Mouse (Mus musculus) layer of hippocampus, postnatal 25 days (tissue): ENCODE measurements around the gene Trabd2b. TPM values are rescaled to one million over a fixed set of nuclear protein-coding genes. Genes with fewer than 3 reads are reported as not detected.

Experiments used
- DNase-seq, 2 experiments: peaks; one replicate each; pipeline ENCODE4 v3.0.0; 2022; ENCODE audit warnings: mixed read lengths in 2 of 2, low spot score in 1 of 2; ENCODE audit errors: extremely low spot score in 1 of 2
- total RNA-seq, 2 experiments: library from RNA; stranded (reverse); gene quantifications; 2 replicates each; pipeline ENCODE4 v1.2.3; 2021

Gene Trabd2b
- total RNA-seq, 2 experiments from 2014 or later = 1.6 to 1.8 TPM

DNA sequence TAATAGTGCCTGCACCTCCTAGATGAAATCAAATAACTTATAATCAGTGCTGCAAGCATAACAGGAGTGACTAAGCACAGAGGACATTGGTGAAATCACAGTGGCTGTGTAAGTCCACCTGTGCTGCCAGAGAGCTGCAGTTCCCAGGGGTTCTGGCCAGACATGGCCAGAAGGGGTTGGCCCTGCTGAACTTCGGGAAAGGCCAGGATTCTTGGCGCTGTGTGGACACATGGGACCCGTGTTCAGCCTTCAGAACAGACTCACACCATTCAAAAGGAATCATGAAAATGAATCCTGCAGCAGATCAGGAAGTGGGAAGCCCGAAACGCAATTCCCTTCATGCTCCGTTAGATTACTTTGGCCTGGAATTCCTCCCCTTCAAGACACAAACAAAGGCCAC, 125.1 kb downstream of the Trabd2b start:
- no peak for DNase-seq

DNA sequence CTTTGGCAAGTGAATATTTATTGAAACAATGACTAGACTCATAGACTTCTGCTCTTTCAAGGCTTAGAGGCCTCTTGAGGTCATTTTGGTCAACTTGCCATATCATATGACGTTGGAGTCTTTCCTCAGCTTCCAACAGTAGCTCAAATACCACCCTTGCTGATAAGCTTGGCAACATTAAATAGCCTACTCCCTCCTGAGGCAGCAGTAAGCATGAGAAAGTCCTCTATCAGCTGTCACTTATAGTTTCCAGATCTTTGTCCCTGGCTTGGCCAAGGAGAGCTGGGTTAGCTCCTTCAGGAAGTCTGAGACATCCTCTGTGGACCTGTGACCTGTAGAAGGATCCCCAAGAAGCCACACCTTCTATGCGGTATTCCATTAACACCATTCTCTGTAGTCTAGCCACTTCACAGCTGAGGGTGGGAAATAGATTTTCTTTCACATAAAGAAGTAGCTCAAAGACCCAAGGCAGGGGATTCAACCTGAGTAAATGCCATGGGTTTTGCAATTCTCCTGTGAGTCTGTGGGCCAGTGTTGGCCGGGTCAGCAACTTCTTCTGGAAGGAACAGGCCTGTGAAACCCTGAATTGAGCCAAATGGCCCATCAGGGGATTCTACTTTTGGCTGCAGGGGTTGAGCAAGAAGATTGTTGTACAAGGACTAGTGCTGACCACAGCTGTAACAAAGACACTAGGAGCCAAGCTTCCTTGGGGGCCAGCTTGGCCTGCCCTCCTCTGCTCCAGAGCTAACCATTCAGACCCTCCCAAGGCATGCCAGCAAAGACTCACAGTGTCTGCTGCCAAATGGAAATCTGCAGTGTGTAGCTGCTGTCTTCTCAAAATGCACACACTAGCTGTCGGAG, 127.6 kb downstream of the Trabd2b start:
- DNase-seq = no peak

GRCm38 (mm10) chr4:114537376-114537974, 131.0 kb downstream of the Trabd2b start:
- DNase-seq = no peak

DNA sequence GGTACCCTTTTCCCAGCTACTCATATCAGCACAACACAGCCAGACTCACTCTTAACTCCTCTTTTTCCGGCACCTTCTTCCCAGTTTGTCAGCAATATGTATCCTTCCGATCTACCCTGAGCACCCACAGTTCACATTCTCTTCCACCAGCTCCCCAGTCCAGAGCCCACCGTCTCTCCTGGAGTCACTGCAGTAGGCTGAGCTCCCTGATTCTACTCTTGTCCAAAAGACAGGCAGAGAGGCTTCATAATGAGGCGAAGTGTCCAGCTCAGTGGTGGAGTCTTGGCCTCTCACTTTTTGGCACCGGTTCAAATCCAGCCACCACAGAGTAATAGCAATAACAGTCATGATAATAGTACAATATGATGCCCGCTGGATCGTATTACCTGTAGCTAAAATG, 133.5 kb downstream of the Trabd2b start:
- no peak for DNase-seq

DNA sequence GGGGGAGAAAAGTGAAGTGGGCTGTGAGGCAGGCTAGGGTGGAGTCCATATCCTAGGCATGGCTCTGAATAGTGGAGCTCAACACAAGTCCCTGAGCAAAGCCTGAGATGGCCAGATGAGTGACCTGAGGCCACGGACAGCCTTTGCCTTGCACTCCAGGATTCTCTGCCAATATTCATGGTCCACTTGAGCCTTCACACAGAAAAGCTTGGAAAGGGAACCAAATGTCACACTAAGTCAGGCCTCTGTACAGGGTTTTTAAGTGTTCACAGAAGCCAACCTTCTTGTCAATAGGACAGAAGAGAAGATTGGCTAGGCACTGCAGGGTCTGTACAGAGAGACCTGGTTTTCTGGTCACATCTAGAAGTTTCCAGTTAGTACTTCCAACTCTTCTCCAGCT, 134.7 kb downstream of the Trabd2b start:
- no peak for DNase-seq

DNA sequence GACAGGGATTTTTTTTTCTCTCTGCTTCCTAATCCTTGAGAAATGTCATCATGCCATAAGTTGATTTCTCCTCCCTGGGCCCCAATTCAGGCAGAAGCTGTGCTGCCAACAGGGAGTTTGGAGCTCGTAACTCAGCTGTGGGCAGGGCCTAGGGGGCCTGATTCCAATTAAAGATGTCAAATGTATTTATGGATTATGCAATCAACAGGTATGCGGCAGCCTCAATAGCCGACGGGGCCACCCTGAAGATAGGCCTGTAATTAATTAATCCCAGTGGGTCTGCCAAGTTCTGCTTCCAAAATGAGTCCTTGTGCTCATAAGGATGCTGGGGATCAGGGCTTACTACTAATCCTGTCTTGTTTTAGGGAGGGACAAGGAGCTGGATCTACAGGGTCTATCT, 135.6 kb downstream of the Trabd2b start:
- no peak for DNase-seq

DNA sequence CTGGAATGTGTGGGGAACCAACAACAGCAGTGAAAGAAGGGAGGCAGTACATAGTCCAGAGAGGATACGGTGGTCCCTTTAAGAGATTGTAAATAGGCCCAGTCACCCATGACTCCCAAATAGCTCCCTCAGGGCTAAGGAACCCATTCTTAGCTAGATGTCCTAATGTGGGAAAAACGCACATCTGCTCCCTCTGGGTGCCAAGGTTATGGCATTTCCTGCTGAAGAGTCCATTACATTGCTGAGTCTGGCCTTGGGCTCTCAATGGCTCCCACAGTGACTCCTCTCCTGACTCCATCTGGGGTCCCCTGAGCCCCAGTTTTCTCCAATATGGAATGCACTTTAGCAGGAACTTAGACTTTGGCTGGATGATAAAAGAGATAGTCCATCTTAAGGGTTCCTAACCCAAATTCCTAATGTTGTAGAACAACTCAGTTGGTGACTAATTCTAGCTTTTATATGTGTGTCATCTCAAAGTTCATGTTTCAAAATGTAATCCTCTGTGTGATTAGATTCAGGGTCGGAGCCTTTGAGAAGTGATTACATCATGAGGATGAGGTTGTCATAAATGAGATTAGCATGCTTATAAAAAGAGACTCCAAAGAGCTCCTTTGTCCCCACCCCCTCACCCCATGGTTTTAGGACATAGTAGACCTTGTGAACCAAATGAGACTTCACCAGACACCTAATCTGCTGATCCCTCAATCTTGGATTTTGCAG, 139.1 kb downstream of the Trabd2b start:
- DNase-seq = no peak

- DNase-seq = no peak
These were observed 141.3 kb downstream of the Trabd2b start for GRCm38 (mm10) chr4:114547658-114548448.

DNA sequence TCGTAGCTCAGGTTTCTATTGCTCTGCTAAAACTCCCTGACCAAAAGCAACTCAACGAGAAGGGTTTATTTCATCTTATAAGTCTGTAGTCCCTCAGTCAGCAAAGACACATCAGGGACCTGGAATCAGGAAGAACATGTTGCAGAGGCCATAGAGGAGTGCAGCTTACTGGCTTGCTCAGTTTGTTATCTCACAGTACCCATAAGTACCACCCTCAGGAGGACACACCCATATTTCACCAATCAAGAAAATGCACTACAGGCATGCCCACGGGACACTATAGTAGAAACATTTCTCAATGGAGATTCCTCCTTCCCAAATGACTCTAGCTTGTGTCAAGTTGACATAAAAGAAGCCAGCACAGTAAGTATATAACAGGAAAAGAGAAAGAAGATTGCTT, 143.0 kb downstream of the Trabd2b start:
- DNase-seq = no peak

DNA sequence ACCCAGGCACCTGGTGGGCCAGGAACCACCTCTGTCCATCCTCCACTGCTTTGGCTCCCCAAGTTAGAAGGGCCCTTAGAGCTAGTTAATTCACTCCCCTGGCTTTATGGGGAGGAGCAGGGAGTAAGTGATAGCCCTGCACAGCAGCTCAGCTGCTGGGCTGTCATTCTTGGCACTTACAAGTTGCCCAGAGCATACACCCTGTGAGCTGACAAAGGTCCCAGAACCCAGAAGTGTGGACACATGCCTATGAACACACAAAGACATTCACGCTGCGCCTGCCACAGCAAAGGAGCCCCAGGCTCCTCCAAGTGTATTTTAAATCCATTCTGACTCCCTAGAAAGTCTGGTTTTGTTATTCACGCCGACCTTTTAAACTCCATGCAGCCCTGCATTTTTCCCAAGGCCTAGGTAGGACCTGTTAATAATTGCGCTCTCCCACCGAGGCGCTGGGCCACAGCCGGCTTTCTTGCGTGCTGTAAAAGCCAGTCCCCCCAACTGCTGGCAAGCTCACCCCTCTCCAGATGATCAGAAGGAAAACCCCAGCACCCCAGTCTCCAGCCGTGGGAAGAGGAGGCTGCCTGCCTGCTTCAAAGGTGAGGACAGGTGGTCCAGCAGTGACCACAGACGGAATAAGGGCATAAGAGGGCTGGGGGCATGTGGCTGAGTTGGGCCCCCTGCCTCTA, 144.1 kb downstream of the Trabd2b start:
- no peak for DNase-seq

DNA sequence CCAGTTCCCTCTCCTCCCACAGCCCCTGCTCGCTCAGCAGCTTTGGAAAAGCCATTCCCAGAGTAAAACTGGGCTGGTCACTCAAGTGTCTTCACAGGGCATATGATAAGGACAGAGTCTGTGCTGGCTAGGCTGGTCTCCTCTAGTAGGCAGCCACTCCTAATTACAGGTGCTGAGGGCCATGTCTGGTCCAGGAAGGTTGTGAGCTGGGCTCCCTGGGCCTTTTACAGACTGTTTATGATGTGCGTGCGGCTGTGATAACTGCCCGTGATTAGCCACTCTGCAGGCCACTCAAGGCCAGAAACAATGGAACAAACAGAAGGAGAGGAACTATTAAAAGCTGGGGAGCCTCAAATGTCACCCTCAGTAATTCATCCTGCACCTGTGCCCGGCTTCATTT, 150.4 kb downstream of the Trabd2b start:
- no peak for DNase-seq

- DNase-seq = no peak
These were observed 151.2 kb downstream of the Trabd2b start for GRCm38 (mm10) chr4:114557731-114558130.

DNA sequence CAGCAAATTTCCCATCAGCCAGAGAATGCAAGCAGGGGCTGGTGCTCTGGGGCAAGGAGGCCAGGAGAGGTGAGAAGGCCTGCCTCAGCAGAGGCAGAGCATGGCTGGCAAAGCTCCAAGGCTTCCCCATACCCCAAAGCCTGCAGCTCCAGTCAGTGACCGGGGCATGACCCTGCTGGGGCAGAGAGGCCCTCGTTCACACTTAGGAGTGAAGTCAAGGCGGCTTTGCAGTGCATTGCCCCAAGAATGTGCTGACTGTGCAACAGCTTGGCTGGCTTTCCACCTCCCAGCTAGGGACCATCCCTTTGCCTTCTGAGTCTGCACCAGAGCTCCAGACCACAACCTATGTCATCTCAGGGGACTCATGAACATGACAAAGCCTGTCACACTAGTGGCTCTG, 152.0 kb downstream of the Trabd2b start:
- no peak for DNase-seq

DNA sequence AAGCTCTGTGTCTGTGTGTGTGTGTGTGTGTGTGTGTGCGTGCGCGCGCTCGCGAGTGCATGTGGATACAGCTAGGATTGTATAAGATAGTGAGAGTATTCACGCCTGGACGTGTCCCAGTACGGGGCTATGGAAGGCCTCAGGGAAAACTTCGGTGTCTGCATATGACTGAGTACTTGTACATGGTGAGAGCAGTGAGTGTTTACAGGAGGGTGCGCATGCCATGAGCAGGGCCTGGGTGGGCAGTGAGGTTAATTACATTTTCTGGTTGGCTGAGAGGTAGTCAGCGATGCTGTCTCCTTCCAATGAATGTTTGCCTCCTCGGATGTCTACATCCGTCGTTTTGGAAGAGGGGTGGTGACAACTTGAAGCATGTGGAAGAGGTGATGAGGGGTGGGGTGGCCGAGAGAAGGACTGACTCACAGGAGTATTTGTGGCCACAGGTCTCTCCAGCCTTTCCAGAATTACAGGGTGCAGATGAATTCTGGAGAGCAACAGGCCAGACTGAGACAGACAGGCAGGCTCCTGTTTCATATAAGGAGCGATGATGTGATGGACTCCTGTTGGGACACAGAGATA, 154.2 kb downstream of the Trabd2b start:
- no peak for DNase-seq

- DNase-seq = no peak
These were observed 157.7 kb downstream of the Trabd2b start for GRCm38 (mm10) chr4:114564131-114564695.

DNA sequence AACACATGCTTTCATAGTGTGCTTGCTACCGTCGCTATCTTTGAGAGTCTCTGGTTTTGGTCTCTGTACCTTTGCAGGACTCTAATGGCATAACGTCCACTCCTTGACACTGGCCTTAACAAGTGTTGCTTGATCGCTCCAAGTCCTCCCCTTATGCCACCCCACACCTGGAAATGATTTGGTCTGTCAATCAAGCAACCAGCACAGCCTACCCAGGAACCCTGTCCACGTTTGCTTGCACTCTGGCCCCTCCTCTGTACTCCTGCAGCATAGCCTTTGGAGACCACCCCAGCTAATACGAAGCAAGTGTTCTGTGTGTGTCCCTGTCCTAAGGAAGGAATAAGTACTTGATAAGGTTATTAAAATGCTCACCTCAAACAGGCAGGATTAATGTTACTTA, 161.1 kb downstream of the Trabd2b start:
- DNase-seq = no peak

- no peak for DNase-seq
These were observed 161.6 kb downstream of the Trabd2b start for GRCm38 (mm10) chr4:114568081-114568605.

DNA sequence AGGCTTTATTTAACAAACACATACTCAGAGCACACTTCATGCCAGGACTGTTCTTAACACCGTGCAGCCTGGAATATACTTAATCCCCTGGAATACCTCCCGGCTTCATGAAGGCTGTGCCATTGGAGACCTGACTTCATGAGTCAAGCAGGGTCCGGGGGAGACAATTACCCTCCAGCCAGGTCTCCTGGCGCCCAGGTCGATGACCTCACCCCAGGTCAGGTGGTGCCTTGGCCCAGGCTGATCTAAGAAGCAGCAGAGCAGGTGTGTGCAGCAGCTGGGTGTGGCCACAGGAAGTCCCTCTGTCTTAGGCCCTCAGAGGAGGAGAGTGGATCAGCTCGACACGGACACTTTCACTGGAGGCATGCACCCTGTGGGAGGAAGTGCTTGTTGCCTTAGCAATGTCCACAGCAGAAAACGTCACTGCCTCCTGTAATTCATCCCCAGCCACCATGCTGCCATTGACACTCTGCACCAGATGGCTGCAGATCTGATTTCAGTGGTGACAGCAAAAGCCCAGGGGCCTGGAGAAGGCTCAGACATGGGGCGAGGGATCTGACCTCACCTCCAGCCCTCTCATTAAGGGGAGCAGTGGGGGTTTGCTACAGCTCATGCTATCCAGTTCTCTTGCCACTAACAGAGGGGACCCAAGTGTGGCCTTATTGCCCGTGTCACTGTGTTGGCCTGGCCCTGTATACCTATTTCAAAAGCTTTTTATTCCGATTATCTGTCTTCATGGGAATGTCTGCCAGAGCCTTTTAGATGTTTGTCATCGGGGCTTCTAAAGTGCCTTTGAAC, 171.8 kb downstream of the Trabd2b start:
- no peak for DNase-seq
